Mouse (Mus musculus): ENCODE results near the gene Evi2a.

- TF ChIP-seq GATA1 (IDR thresholded peaks at IDR 0.05; ENCODE audit: low read length) (no peak), TAL1 (IDR thresholded peaks at IDR 0.05; ENCODE audit: low read length) (no peak)
Measured at GRCm38 (mm10) chr11:79566947-79567346, 36.5 kb upstream of the Evi2a start.
